Mouse (Mus musculus) bone marrow, adult 2 months (tissue): Measurements from ENCODE around the gene Tmco5. TPM values are rescaled to one million over a fixed set of nuclear protein-coding genes. Genes with fewer than 3 reads are reported as not detected.

Source experiments
- H3K27ac ChIP-seq: fragments of 200-500 bp; 2 replicates; pipeline ENCODE4 v1.5.1; 2012; ENCODE audit warnings: low read depth, mild to moderate bottlenecking, control low read depth, inconsistent platforms, low read length; ENCODE audit not compliant: control insufficient read depth, poor library complexity, insufficient read depth
- H3K4me1 ChIP-seq: fragments of 200-500 bp; 2 replicates; pipeline ENCODE4 v1.6.1; 2011; ENCODE audit warnings: low read length; ENCODE audit not compliant: control insufficient read depth, insufficient read depth
- H3K4me3 ChIP-seq: fragments of 200-500 bp; replicated peaks from 2 replicates; pipeline ENCODE3; 2011; ENCODE audit warnings: mild to moderate bottlenecking, low read depth, low read length, control low read depth; ENCODE audit not compliant: control insufficient read depth
- CTCF ChIP-seq: fragments of 200-500 bp; IDR thresholded peaks from 2 replicates; pipeline ENCODE4 v1.5.1; 2011; ENCODE audit warnings: low read length, control low read depth; ENCODE audit not compliant: control insufficient read depth, insufficient read depth
- POLR2A ChIP-seq: fragments of 200-500 bp; IDR thresholded peaks from 2 replicates; pipeline ENCODE4 v1.6.1; 2011; ENCODE audit warnings: low read depth, mild to moderate bottlenecking, control low read depth, low read length, borderline replicate concordance; ENCODE audit not compliant: control insufficient read depth
- WGBS: fragments of 180-500 bp; shearing (Covaris S2); methylation state at CpG from one replicate; pipeline ENCODE4 v1.1.7; 2018; 5-methylcytosine and 5-hydroxymethylcytosine counted together
- polyA plus RNA-seq: library from polyadenylated mRNA; stranded (reverse); fragments of >200 nt; gene quantifications from 2 replicates; pipeline ENCODE4 v1.2.4, GENCODE M21; 2011; ENCODE audit warnings: low replicate concordance; ENCODE audit not compliant: missing spikeins, insufficient read depth, insufficient read length

Gene Tmco5
- polyA plus RNA-seq, 1 experiment, result not detected

GRCm38 (mm10) chr2:116876955-116877615 is 1.4 kb upstream of the Tmco5 start:
- TF ChIP-seq POLR2A (no peak), CTCF (no peak)
- no peak overlapping the region for H3K4me3 ChIP-seq
- no peaks in the 10 kb centered on the region for H3K4me1 ChIP-seq
- no peak overlapping the region for H3K27ac ChIP-seq
- WGBS, result 69% methylated on average over 9 of the region's 9 CpGs

GRCm38 (mm10) chr2:116879730-116880129 is 1.2 kb downstream of the Tmco5 start:
- Histone ChIP-seq H3K4me1 (no peaks in the 10 kb centered on the region), H3K4me3 (no peak overlapping the region), H3K27ac (no peak overlapping the region)
- 59% methylated on average over 3 of the region's 3 CpGs for WGBS
- TF ChIP-seq POLR2A (no peak), CTCF (no peak)

DNA sequence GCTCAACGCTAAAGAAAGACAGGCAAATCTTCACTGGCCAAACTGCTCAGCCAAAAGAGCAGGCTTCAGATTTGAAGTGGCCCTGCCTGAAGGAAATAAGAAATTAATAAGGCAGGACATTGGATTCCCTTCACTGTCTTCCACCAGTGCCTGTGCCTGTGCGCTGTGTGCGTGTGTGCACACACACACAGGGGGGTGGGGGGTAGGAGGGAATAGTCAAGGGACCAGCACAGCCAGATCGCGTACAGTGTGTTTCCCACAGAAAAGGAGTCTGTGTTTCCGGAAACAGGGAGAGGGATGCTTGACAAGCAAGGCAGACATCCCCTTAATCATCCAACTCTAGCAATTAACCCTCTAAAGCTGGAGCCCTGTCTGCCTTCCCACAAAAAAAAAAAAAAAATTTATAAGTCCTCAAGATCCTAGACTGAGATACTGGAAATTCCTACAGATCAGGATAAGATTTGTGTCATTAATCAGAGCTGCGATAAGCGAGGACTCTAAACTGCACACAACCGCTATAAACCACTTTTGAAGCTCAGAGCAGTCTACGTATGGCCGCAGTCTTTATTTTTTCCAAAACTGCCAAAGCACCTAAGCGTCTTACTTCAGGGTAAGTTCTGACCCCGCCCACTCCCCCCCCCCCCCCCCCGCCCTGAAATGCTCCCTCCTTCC is 15.0 kb downstream of the Tmco5 start:
- no peak overlapping the region for H3K27ac ChIP-seq
- no peaks in the 10 kb centered on the region for H3K4me1 ChIP-seq
- WGBS, result 39% methylated on average over 14 of the region's 14 CpGs
- no peak for TF ChIP-seq CTCF
- no peak overlapping the region for H3K4me3 ChIP-seq

- WGBS, result 8% methylated on average over 9 of the region's 9 CpGs
- no peaks in the 10 kb centered on the region for H3K4me1 ChIP-seq
- TF ChIP-seq POLR2A, result no peak
- TF ChIP-seq CTCF, result peak; percentile 38; the same call in 1 of the 2 replicates
- no peak overlapping the region for H3K27ac ChIP-seq
- no peak overlapping the region for H3K4me3 ChIP-seq
These were observed 15.5 kb downstream of the Tmco5 start for GRCm38 (mm10) chr2:116893988-116894363.

GRCm38 (mm10) chr2:116899615-116900272 is 21.3 kb downstream of the Tmco5 start:
- Histone ChIP-seq H3K4me1 (no peaks in the 10 kb centered on the region; the same call in 1 of the 2 replicates), H3K27ac (no peak overlapping the region), H3K4me3 (no peak overlapping the region)
- whole genome bisulfite sequencing, result 13% methylated on average over 19 of the region's 19 CpGs
- peak; percentile 87 for TF ChIP-seq CTCF
- no peak for TF ChIP-seq POLR2A

- Histone ChIP-seq H3K4me3 (peak overlapping the region; percentile 12), H3K27ac (no peak overlapping the region), H3K4me1 (no peaks in the 10 kb centered on the region; the same call in 1 of the 2 replicates)
- 32% methylated on average over 10 of the region's 10 CpGs for WGBS
- TF ChIP-seq POLR2A (no peak), CTCF (no peak)
These were observed 21.9 kb downstream of the Tmco5 start for GRCm38 (mm10) chr2:116900273-116900843.

DNA sequence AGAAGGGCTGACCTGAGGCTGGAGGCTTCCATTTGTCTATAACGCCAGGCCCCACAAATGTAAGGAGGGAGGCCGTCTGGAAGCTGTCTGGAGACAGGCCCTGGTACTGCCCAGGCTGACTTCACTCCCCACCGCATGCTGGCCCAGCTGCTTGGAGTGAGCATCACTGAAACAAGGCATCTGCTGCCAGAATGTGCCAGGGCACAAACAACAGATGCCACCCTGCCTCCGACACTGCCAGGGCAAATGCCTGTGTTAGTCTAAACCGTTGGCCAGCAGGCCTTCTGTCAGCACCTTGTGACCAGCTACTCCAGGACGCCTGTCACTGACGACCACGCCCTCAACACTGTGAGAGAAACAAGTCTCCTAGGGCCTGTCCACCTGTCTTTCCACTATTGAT is 29.8 kb downstream of the Tmco5 start:
- WGBS, result 85% methylated on average over 8 of the region's 8 CpGs
- H3K4me3 ChIP-seq, result no peak overlapping the region
- TF ChIP-seq CTCF (no peak), POLR2A (no peak)
- H3K27ac ChIP-seq, result no peak overlapping the region
- no peaks in the 10 kb centered on the region for H3K4me1 ChIP-seq

- TF ChIP-seq POLR2A (no peak), CTCF (no peak)
- WGBS, result 74% methylated on average over 7 of the region's 7 CpGs
- Histone ChIP-seq H3K4me1 (no peaks in the 10 kb centered on the region), H3K4me3 (no peak overlapping the region), H3K27ac (no peak overlapping the region)
These were observed 34.0 kb downstream of the Tmco5 start for GRCm38 (mm10) chr2:116912334-116913070.
